Mouse (Mus musculus) thymus, adult 2 months (tissue): ENCODE data around the gene Itgb2l. TPM values are rescaled to one million over a fixed set of nuclear protein-coding genes. Genes with fewer than 3 reads are reported as not detected.

Source experiments
- DNase-seq: peaks from one replicate; pipeline ENCODE4 v3.0.0; 2021
- H3K27ac ChIP-seq: fragments of 200-500 bp; 2 replicates; pipeline ENCODE4 v1.5.1; 2012; ENCODE audit warnings: low read length, control low read depth; ENCODE audit not compliant: control insufficient read depth, insufficient read depth
- H3K27me3 ChIP-seq: fragments of 200-500 bp; 2 replicates; pipeline ENCODE4 v1.6.1; 2012; ENCODE audit warnings: mild to moderate bottlenecking, low read length, moderate library complexity, mixed read lengths; ENCODE audit not compliant: control insufficient read depth, insufficient read depth
- H3K36me3 ChIP-seq: fragments of 200-500 bp; 2 replicates; pipeline ENCODE4 v1.6.1; 2012; ENCODE audit warnings: mild to moderate bottlenecking, low read length, moderate library complexity; ENCODE audit not compliant: control insufficient read depth, insufficient read depth
- H3K4me1 ChIP-seq: fragments of 200-500 bp; replicated peaks from 2 replicates; pipeline ENCODE4 v1.6.1; 2012; ENCODE audit warnings: low read length; ENCODE audit not compliant: control insufficient read depth, insufficient read depth
- H3K4me3 ChIP-seq: fragments of 200-500 bp; 2 replicates; pipeline ENCODE4 v1.5.1; 2012; ENCODE audit warnings: mild to moderate bottlenecking, low read length, control low read depth, moderate library complexity; ENCODE audit not compliant: control insufficient read depth, insufficient read depth
- CTCF ChIP-seq: fragments of 200-500 bp; IDR thresholded peaks from 2 replicates; pipeline ENCODE4 v1.5.1; 2012; ENCODE audit warnings: mild to moderate bottlenecking, control low read depth, low read length, moderate library complexity, borderline replicate concordance; ENCODE audit not compliant: control insufficient read depth, poor library complexity, insufficient read depth; ENCODE audit errors: extremely low read depth
- POLR2A ChIP-seq: fragments of 200-500 bp; IDR thresholded peaks from 2 replicates; pipeline ENCODE4 v1.6.1; 2012; ENCODE audit warnings: mild to moderate bottlenecking, low read length, control low read depth, moderate library complexity; ENCODE audit not compliant: control insufficient read depth, poor library complexity, insufficient read depth; ENCODE audit errors: extremely low read depth
- WGBS: fragments of 180-500 bp; shearing (Covaris S2); methylation state at CpG from one replicate; pipeline ENCODE4 v1.1.7; 2018; 5-methylcytosine and 5-hydroxymethylcytosine counted together
- polyA plus RNA-seq: library from polyadenylated mRNA; depleted of rRNA; stranded (reverse); fragments of >200 nt; gene quantifications from 2 replicates; pipeline ENCODE4 v1.2.3, GENCODE M21; 2012; rRNA removed

Itgb2l gene
- polyA plus RNA-seq, 1 experiment = 0.53 TPM

DNA sequence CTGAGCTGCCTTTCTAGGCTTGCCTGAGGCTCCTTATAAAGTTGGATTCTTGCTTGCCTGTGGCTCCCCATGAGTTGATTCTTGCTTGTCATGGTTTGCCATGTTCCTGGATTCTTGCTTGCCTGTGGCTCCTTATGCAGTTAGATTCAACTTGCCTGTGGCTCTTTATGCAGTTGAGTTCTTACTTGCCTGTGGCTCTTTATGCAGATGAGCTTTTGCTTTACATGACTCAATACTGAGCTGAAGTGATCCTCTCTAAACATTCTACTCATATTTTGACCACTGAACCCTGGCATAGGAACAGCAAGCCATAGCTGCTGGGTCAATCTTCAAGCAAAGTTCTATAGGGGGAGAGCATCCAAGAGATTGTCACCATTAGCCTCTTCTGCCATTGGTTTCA is 58.7 kb downstream of the Itgb2l start:
- no peaks in the 10 kb centered on the region for H3K36me3 ChIP-seq
- no peak overlapping the region for H3K4me3 ChIP-seq
- DNase-seq = no peak
- no peaks in the 10 kb centered on the region for H3K4me1 ChIP-seq
- H3K27ac ChIP-seq = no peak overlapping the region
- H3K27me3 ChIP-seq = no peaks in the 10 kb centered on the region
- TF ChIP-seq CTCF (no peak), POLR2A (no peak)

DNA sequence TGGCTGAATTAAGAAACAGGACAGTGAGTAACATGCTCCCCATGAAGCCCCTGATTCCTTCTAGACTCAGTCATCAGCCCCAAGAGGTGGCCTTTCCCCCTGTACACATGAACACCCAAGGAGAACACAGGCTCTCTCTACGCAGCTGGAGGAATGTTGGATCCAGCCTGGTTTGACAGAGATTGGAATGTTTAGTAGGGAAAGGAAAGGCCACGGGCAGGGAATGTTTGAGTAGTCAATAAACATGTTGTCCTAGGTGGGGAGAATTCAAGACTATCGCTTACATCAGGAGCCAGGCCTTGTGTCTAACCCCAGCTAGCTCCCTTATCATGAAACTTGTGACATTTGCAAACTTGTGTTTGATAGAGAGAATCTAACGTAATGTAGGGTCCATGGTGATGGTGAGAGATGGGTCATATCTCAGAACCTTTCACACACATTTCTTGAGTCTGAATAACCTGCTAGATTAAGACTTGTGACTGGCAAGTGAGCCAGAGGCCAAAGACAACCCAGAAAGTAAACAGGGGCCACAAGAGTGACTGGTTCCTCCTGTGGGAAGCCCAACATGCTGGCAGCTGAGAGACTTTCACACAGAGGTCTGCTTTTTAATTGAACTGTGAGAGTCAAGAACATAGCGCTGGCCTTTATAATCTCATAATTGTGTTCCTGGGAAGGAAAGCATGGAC is 60.8 kb downstream of the Itgb2l start:
- Histone ChIP-seq H3K36me3 (no peaks in the 10 kb centered on the region), H3K4me1 (no peaks in the 10 kb centered on the region), H3K27me3 (no peaks in the 10 kb centered on the region), H3K4me3 (no peak overlapping the region), H3K27ac (no peak overlapping the region)
- no peak for TF ChIP-seq POLR2A
- TF ChIP-seq CTCF = no peak
- 95% methylated on average over 5 of the region's 5 CpGs for WGBS
- DNase-seq = no peak

DNA sequence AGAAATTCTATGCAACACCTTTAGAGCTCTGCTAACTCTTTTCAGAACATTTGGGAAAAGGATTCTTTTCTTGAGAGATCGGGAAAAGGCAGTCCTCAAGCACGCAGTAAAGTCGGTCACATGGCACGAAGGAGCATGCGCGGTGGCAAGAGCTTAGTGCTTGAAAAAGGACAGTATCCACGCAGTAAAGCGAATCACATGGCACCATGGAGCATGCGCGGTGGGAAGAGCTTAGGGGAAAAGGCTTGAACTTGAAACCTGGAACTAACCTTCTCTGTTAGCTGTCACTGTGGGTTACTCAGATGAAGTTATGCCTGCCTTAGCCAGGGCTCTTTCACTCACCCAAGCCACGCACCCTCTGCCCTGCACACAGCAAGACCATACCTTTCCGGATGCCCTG is 62.0 kb downstream of the Itgb2l start:
- TF ChIP-seq CTCF (no peak), POLR2A (no peak)
- 96% methylated on average over 12 of the region's 12 CpGs for WGBS
- no peak overlapping the region for H3K4me3 ChIP-seq
- no peaks in the 10 kb centered on the region for H3K27me3 ChIP-seq
- H3K27ac ChIP-seq = no peak overlapping the region
- no peaks in the 10 kb centered on the region for H3K4me1 ChIP-seq
- no peaks in the 10 kb centered on the region for H3K36me3 ChIP-seq
- DNase-seq = no peak

GRCm38 (mm10) chr16:96378111-96378510 is 65.3 kb downstream of the Itgb2l start:
- no peak for TF ChIP-seq POLR2A
- TF ChIP-seq CTCF = no peak
- H3K27ac ChIP-seq = no peak overlapping the region
- H3K4me1 ChIP-seq = 0 out of 2 replicates have a peak, but pooled peaks cover under 1% of the 10 kb centered on the region
- no peak overlapping the region for H3K4me3 ChIP-seq
- no peaks in the 10 kb centered on the region for H3K27me3 ChIP-seq
- H3K36me3 ChIP-seq = no peaks in the 10 kb centered on the region
- WGBS = 96% methylated on average over 10 of the region's 10 CpGs
- DNase-seq = no peak

DNA sequence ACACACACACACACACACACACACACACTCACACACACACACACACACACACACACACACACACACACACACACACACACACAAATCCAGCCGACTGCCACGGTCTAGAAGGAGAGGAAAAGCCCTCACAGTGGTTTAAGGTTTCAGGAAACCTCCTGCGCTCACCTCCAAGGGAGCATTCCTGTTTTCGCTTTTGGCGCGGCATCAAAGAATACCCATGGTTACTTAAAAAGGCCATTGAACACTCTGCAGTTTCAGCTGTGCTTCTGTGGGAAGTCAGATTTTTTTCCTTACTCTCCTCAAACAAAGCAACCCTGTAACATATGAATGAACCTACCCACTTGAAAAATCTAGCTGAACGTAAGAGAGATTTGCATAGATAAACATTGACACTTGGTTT is 67.1 kb downstream of the Itgb2l start:
- Histone ChIP-seq H3K4me3 (no peak overlapping the region), H3K4me1 (peaks cover 8% of the 10 kb centered on the region; the same call in 1 of the 2 replicates), H3K27ac (no peak overlapping the region), H3K27me3 (no peaks in the 10 kb centered on the region), H3K36me3 (no peaks in the 10 kb centered on the region)
- no peak for TF ChIP-seq CTCF
- no peak for TF ChIP-seq POLR2A
- no peak for DNase-seq
- WGBS = 10% methylated on average over 7 of the region's 7 CpGs

GRCm38 (mm10) chr16:96375538-96375937 is 67.9 kb downstream of the Itgb2l start:
- TF ChIP-seq POLR2A (no peak), CTCF (no peak)
- Histone ChIP-seq H3K27ac (no peak overlapping the region), H3K4me3 (no peak overlapping the region), H3K27me3 (no peaks in the 10 kb centered on the region), H3K36me3 (no peaks in the 10 kb centered on the region), H3K4me1 (peaks cover 10% of the 10 kb centered on the region)
- WGBS = 87% methylated on average over 7 of the region's 7 CpGs
- no peak for DNase-seq

- H3K27me3 ChIP-seq = no peaks in the 10 kb centered on the region
- 49% methylated on average over 8 of the region's 8 CpGs for WGBS
- no peak for TF ChIP-seq CTCF
- no peak for TF ChIP-seq POLR2A
- H3K27ac ChIP-seq = no peak overlapping the region
- H3K4me1 ChIP-seq = peaks cover 11% of the 10 kb centered on the region
- H3K36me3 ChIP-seq = no peaks in the 10 kb centered on the region
- no peak for DNase-seq
- no peak overlapping the region for H3K4me3 ChIP-seq
These were observed 70.7 kb downstream of the Itgb2l start for GRCm38 (mm10) chr16:96372752-96373118.

Other genes with a start within 250 kb of the Itgb2l start
- gene Sh3bgr, start 243.2 kb downstream of the Itgb2l start, polyA plus RNA-seq = 0.43 and 8.9 TPM in 2 replicates
- gene B3galt5, start 207.8 kb downstream of the Itgb2l start, polyA plus RNA-seq = 3.5 and 3.8 TPM in 2 replicates
- 0.71 TPM in 1 of 2 replicates, not detected in the other for gene Pcp4, start 24.0 kb upstream of the Itgb2l start, polyA plus RNA-seq